Mouse (Mus musculus) heart, embryonic 15.5 days (tissue): Measurements from ENCODE around the gene Gzme. TPM values are rescaled to one million over a fixed set of nuclear protein-coding genes. Genes with fewer than 3 reads are reported as not detected.
"Not testable (repeated sequence)": the region's sequence is repeated elsewhere in the genome, so short reads cannot be mapped to it uniquely, and the experiment has no call there.

Experiments
- ATAC-seq: fragments of 200-750 bp; cut with Nextera tagmentation; replicated peaks from 2 replicates; pipeline ENCODE4 v1.8.0; 2017; ENCODE audit warnings: low read depth, moderate TSS enrichment; ENCODE audit not compliant: insufficient number of reproducible peaks, insufficient read depth, low FRiP score
- H3K27ac ChIP-seq: fragments of 300-500 bp; sonication (generic); 2 replicates; pipeline ENCODE4 v1.5.1; 2015; ENCODE audit warnings: mild to moderate bottlenecking, inconsistent platforms
- H3K27me3 ChIP-seq: fragments of 300-500 bp; sonication (generic); 2 replicates; pipeline ENCODE4 v1.6.1; 2015; ENCODE audit warnings: inconsistent platforms
- H3K36me3 ChIP-seq: fragments of 300-500 bp; sonication (generic); 2 replicates; pipeline ENCODE4 v1.6.1; 2015; ENCODE audit warnings: mild to moderate bottlenecking, inconsistent platforms
- H3K4me1 ChIP-seq: fragments of 300-500 bp; sonication (generic); replicated peaks from 2 replicates; pipeline ENCODE4 v1.6.1; 2015; ENCODE audit warnings: inconsistent platforms
- H3K4me2 ChIP-seq: fragments of 300-500 bp; sonication (generic); 2 replicates; pipeline ENCODE4 v1.6.1; 2015; ENCODE audit warnings: inconsistent platforms, mild to moderate bottlenecking, moderate library complexity
- H3K4me3 ChIP-seq: fragments of 300-500 bp; sonication (generic); 2 replicates; pipeline ENCODE4 v1.5.1; 2015; ENCODE audit warnings: mild to moderate bottlenecking, inconsistent platforms
- H3K9ac ChIP-seq: fragments of 300-500 bp; sonication (generic); 2 replicates; pipeline ENCODE4 v1.6.1; 2015; ENCODE audit warnings: mild to moderate bottlenecking, inconsistent platforms
- H3K9me3 ChIP-seq: fragments of 300-500 bp; sonication (generic); replicated peaks from 2 replicates; pipeline ENCODE4 v1.6.1; 2016; ENCODE audit warnings: inconsistent platforms
- WGBS: fragments of 180-500 bp; shearing (Covaris S2); methylation state at CpG from one replicate; pipeline ENCODE4 v1.1.7; 2015; ENCODE audit warnings: mixed read lengths; 5-methylcytosine and 5-hydroxymethylcytosine counted together
- polyA plus RNA-seq: library from polyadenylated mRNA; unstranded; fragments of >200 nt; fragmentation: Nextera tagmentation; extraction: Ambion mirVana; gene quantifications from 2 replicates; pipeline ENCODE4 v1.2.1, GENCODE M21; 2015

Gzme gene
- polyA plus RNA-seq: not detected in 2 replicates

DNA sequence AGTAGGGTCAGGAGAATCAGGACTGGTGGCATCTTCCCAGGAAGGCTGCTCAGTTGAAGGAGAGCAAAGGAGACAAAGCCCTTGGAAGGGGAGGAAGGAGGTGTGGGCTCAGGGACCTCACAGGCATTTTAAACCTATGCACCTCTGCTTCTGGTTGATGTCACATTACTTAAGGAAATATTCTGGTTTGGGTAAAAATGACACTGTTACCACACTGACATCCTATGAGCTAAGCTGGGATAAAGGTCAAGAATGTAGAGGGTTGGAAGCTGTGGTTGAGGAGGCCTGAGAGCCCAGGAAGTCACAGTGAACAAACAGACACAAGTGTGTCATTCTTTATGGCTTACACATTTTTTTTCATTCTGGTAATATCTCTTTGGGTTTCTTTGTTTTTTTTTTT is at the start of gene Gzme:
TSS of gene Gzme (minus strand) at position 101 of the 400 bp plus-strand sequence.
- Histone ChIP-seq H3K4me2 (no peak within 1 kb of the TSS), H3K4me3 (no peak within 1 kb of the TSS), H3K27ac (no peak within 1 kb of the TSS), H3K9me3 (no peaks in the 10 kb centered on the region), H3K36me3 (no peaks in the 10 kb centered on the region), H3K4me1 (no peaks in the 10 kb centered on the region), H3K27me3 (no peaks in the 10 kb centered on the region), H3K9ac (no peak within 1 kb of the TSS)
- no peak for ATAC-seq

DNA sequence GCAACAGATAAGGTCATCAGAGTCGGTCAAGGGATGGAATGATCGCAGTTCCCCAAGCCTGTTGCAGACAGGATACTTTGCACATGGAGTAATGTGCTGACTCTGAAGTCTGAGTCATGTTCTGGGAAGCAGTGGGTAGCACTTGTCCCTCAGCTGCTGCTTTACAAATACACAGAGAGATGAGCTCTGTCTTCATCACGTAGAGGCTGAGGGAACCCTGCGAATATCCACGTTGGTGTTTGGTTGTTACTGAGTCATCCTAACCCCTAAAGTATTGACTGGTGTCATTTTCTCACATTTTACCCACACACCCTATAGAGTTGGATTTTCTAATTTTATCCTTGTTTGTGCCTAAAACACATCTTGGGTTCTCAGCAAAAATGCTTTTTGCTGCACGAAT is 47.6 kb upstream of the Gzme start:
- no peaks in the 10 kb centered on the region for H3K4me1 ChIP-seq
- H3K4me3 ChIP-seq: no peak overlapping the region
- H3K27me3 ChIP-seq: no peaks in the 10 kb centered on the region
- no peaks in the 10 kb centered on the region for H3K36me3 ChIP-seq
- no peak overlapping the region for H3K9ac ChIP-seq
- no peak for ATAC-seq
- no peak overlapping the region for H3K27ac ChIP-seq
- WGBS: 58% methylated on average over 6 of the region's 6 CpGs
- no peaks in the 10 kb centered on the region for H3K9me3 ChIP-seq
- H3K4me2 ChIP-seq: no peak overlapping the region

DNA sequence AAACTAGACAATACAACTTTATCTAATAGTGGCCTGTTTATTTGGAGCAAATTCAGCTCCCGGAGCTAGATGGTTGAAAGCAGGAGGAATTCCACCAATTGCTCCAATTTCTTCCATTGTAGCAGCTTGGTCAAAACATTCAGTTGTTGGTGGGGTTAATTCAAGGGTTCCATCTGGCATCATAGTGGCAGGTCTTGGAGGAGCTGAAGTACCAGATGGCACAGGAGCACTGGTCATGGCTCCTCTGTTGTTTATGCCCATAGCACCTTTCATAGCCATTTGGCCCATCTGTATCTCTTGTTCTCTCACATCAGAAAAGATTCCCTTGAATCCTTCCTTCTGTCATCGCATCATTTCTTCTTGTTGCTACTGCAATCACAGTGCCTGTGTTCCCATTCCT is 41.7 kb upstream of the Gzme start:
- ATAC-seq: no peak
- Histone ChIP-seq H3K9me3 (no peaks in the 10 kb centered on the region), H3K27ac (no peak overlapping the region), H3K4me2 (no peak overlapping the region), H3K27me3 (no peaks in the 10 kb centered on the region), H3K9ac (no peak overlapping the region), H3K4me3 (no peak overlapping the region), H3K36me3 (no peaks in the 10 kb centered on the region), H3K4me1 (no peaks in the 10 kb centered on the region)
- WGBS: 76% methylated on average over 2 of the region's 2 CpGs

DNA sequence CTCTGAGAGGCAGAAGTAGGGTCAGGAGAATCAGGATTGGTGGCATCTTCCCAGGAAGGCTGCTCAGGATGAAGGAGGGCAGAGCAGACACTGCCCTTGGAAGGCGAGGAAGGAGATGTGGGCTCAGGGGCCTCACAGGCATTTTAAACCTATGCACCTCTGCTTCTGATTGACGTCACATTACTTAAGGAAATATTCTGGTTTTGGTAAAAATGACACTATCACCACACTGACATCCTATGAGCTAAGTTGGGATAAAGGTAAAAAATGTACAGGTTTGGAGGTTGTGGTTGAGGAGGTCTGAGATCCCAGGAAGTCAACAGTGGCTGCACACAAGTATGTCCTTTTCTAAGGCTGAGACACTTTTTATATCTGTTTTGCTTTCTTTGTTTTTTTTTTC is 39.1 kb upstream of the Gzme start, which contains the start of gene Gzmg:
TSS of gene Gzmg (minus strand) at position 101 of the 400 bp plus-strand sequence.
- not testable (repeated sequence) for H3K9ac ChIP-seq, H3K9me3 ChIP-seq, H3K27me3 ChIP-seq, H3K4me2 ChIP-seq, H3K27ac ChIP-seq, H3K4me3 ChIP-seq, H3K36me3 ChIP-seq, ATAC-seq, H3K4me1 ChIP-seq
- WGBS: 69% methylated on average over 2 of the region's 2 CpGs

DNA sequence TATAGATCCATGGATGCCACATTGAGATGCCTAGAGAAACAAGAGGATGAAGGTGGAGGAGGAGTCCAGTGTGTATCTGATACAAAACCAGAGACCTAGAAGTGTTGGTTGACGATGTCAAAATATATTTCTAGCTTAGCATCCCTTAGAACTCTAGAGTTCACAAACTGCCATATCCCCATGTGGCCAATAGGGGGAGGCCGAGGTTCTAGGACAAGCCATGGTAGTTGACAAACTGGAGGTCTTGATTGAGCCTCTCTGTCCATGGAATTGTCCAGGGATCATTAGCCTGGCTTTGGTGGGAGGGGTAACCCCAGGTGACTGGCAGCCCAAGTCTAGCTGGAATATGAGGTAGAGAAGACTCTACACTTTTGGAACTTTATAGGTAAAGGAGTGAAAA is 34.9 kb upstream of the Gzme start:
- no peak for ATAC-seq

DNA sequence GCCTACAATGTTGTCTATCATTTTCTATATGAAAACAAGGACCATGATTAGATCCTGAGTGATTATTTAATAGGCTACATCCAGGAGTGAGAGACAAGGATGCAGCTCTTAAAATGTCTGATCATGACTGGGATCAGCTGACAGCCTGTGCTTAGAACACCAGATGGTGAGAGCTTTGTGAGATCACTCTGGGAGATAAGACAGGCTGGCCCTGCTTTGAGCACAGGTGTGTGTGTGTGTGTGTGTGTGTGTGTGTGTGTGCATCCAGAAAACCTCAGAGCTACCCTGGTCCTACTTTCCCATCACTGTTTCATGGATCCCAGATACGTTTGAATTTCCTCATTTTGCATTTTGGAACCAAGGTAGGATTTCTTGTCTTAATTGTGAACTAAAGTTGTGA is 13.2 kb upstream of the Gzme start:
- not testable (repeated sequence) for H3K9me3 ChIP-seq, H3K9ac ChIP-seq, H3K27me3 ChIP-seq, ATAC-seq, H3K4me3 ChIP-seq, H3K36me3 ChIP-seq, H3K27ac ChIP-seq, H3K4me2 ChIP-seq, H3K4me1 ChIP-seq
- WGBS: 78% methylated on average over 1 of the region's 1 CpGs

More for the DNA sequence above, 34.9 kb upstream of the Gzme start:
- WGBS: 68% methylated on average over 2 of the region's 2 CpGs
- H3K4me3 ChIP-seq: no peak overlapping the region
- no peaks in the 10 kb centered on the region for H3K36me3 ChIP-seq
- H3K4me2 ChIP-seq: no peak overlapping the region
- no peaks in the 10 kb centered on the region for H3K27me3 ChIP-seq
- H3K4me1 ChIP-seq: no peaks in the 10 kb centered on the region
- no peaks in the 10 kb centered on the region for H3K9me3 ChIP-seq
- H3K27ac ChIP-seq: no peak overlapping the region
- no peak overlapping the region for H3K9ac ChIP-seq

DNA sequence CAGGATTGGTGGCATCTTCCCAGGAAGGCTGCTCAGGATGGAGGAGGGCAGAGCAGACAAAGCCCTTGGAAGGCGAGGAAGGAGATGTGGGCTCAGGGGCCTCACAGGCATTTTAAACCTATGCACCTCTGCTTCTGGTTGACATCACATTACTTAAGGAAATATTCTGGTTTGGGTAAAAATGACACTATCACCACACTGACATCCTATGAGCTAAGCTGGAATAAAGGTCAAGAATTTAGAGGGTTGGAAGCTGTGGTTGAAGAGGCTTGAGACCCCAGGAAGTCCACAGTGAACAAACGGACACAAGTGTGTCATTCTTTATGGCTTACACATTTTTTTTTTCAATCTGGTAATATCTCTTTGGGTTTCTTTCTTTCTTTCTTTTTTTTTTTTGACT is 12.1 kb upstream of the Gzme start, which contains the start of gene Gzmd:
TSS of gene Gzmd (minus strand) at position 101 of the 400 bp plus-strand sequence.
- WGBS: 71% methylated on average over 2 of the region's 2 CpGs
- not testable (repeated sequence) for H3K9ac ChIP-seq, H3K9me3 ChIP-seq, H3K27me3 ChIP-seq, H3K36me3 ChIP-seq, H3K4me2 ChIP-seq, H3K27ac ChIP-seq, H3K4me1 ChIP-seq, ATAC-seq, H3K4me3 ChIP-seq

DNA sequence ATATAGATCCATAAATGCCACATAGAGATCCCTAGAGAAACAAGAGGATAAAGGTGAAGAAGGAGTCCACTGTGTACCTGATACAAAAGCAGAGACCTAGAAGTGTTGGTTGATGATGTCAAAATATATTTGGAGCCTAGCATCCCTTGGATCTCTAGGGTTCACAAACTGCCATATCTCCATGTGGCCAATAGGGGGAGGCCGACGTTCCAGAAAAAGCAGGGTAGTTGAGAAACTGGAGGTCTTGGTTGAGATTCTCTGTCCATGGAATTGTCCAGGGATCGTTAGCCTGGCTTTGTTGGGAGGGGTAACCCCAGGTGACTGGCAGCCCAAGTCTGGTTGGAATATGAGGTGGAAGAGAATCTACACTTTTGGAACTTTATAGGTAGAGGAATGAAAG is 7.9 kb upstream of the Gzme start:
- Histone ChIP-seq H3K4me2 (no peak overlapping the region), H3K27ac (no peak overlapping the region), H3K4me3 (no peak overlapping the region), H3K27me3 (no peaks in the 10 kb centered on the region), H3K9me3 (no peaks in the 10 kb centered on the region), H3K9ac (no peak overlapping the region), H3K36me3 (no peaks in the 10 kb centered on the region), H3K4me1 (no peaks in the 10 kb centered on the region)
- 44% methylated on average over 3 of the region's 3 CpGs for WGBS
- ATAC-seq: no peak

DNA sequence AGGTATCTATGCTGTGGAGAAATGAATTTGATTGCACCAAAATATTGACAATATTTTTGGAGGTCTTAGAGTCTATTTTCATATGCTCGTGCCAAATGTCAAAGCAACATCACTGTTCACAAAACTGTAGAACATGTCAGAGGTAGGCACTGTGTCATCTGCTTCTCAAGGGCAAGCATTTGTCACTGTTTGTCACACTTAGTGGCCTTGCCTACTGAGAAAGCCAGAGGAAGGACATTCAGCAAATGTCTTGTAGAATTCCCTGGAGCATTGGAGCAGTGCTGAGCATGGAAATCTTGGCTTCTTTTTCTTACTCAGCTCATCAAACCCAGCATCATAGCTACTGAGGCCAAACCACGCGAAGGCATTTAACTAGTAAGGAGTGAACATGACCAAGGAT is 3.1 kb upstream of the Gzme start:
- 85% methylated on average over 3 of the region's 3 CpGs for WGBS
- no peaks in the 10 kb centered on the region for H3K9me3 ChIP-seq
- ATAC-seq: no peak

DNA sequence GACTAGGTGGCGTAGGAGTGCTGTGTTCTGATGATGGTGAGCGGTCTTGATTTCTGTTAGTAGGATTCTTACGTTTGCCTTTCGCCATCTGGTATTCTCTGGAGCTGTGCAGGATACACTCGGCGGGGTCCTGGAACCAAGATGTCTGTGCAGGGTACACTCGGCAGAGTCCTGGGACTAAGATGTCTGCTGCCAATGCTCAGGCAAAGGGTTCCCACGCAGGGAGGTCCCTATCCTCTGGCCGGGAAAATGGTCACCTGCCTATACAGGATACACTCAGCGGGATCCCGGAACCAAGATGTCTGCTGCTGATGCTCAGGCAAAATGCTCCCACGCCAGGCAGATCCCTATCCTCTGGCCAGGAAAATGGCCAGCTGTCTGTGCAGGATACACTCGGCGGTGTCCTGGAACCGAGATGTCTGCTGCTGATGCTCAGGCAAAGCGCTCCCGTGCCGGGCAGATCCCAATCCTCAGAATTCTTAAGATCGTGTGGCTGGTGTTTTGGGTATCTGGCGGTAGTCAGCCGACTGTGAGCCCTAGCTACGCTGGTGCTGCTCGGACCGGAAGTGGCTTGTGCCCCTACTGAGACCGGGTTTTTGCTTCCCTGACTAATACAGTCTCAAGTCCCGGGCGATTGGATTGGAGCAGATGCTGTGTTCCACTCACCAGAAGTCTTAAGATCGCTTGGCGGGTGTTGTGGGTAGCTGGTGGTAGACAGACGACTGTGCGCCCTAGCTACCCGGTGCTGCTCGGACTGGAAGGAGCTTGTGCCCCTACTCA is 4.7 kb downstream of the Gzme start:
- not testable (repeated sequence) for H3K36me3 ChIP-seq, H3K9ac ChIP-seq, H3K27me3 ChIP-seq, H3K27ac ChIP-seq, H3K4me3 ChIP-seq, H3K4me1 ChIP-seq, H3K4me2 ChIP-seq, H3K9me3 ChIP-seq, ATAC-seq
- 83% methylated on average over 33 of the region's 33 CpGs for WGBS

More for the DNA sequence above, 3.1 kb upstream of the Gzme start:
- H3K27me3 ChIP-seq: no peaks in the 10 kb centered on the region
- no peak overlapping the region for H3K9ac ChIP-seq
- no peaks in the 10 kb centered on the region for H3K36me3 ChIP-seq
- no peak overlapping the region for H3K4me3 ChIP-seq
- no peak overlapping the region for H3K27ac ChIP-seq
- no peak overlapping the region for H3K4me2 ChIP-seq
- no peaks in the 10 kb centered on the region for H3K4me1 ChIP-seq

DNA sequence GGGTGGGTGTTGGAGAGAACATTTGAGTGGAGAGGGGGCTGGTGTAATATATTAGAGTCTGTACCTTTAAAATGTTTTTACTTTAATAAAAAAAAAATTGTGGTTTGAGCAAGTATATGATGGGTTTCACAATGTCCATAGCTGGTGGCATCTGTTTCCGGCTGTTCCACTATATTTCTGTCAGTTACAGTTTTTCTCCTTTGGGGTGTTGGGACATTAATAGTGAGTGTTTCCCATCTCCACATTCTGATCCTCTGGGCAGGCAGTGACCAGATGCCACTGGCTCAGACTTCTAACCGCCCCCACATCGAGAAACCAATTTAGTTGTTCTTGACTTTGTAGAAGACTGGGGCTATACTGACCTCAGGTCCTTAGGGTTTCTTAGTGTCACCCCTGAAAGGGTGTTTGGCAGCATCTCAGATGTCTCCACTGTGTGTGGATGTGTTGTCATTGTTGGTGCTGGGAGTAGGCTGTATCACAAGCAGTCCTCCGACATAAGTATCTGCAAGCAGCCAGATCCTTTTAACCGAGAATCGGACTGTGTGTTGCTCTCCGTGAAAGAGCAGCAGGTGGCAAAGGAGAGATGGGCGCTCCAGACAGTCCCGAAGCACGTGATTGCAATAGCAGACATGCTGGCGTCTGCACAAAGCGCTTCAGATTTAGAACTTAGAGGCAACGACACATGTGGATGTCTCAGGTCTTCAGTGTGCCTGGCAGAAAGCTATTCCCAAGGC is 14.8 kb downstream of the Gzme start:
- no peak overlapping the region for H3K4me2 ChIP-seq
- no peak for ATAC-seq
- WGBS: 66% methylated on average over 13 of the region's 13 CpGs
- no peak overlapping the region for H3K4me3 ChIP-seq
- no peaks in the 10 kb centered on the region for H3K4me1 ChIP-seq
- no peaks in the 10 kb centered on the region for H3K9me3 ChIP-seq
- H3K27me3 ChIP-seq: no peaks in the 10 kb centered on the region
- no peak overlapping the region for H3K9ac ChIP-seq
- H3K27ac ChIP-seq: no peak overlapping the region
- no peaks in the 10 kb centered on the region for H3K36me3 ChIP-seq

DNA sequence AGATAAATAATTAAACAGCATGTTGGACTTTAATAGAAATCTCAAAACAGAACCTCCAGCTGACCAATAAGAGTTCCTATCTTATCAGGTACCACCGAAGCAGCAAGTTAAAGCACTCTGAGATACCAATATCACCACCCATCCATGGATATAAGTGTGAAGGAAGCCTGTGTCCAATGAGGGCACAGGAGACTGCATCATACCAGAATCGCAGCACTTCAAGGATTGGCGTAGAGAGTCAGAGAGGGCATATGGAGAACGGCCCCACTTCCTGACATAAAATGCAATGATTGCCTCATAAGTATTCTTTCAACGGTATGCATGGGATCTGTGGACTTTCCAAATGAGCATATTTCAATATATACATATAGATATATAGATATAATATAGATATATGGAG is 15.4 kb downstream of the Gzme start:
- H3K36me3 ChIP-seq: no peaks in the 10 kb centered on the region
- ATAC-seq: no peak

More for the DNA sequence above, 15.4 kb downstream of the Gzme start:
- WGBS: 69% methylated on average over 5 of the region's 5 CpGs
- no peak overlapping the region for H3K4me2 ChIP-seq
- no peak overlapping the region for H3K9ac ChIP-seq
- H3K27ac ChIP-seq: no peak overlapping the region
- H3K4me1 ChIP-seq: no peaks in the 10 kb centered on the region
- H3K4me3 ChIP-seq: no peak overlapping the region
- H3K9me3 ChIP-seq: no peaks in the 10 kb centered on the region
- H3K27me3 ChIP-seq: no peaks in the 10 kb centered on the region
